Mouse (Mus musculus) heart, embryonic 15.5 days (tissue): ENCODE results near the gene Ugt1a2. TPM values are rescaled to one million over a fixed set of nuclear protein-coding genes. Genes with fewer than 3 reads are reported as not detected.
A peak's percentile ranks its signal among the peaks of the same experiment; 100 is the strongest.

ENCODE experiments used
- ATAC-seq: fragments of 200-750 bp; cut with Nextera tagmentation; replicated peaks from 2 replicates; pipeline ENCODE4 v1.8.0; 2017; ENCODE audit warnings: low read depth, moderate TSS enrichment; ENCODE audit not compliant: insufficient number of reproducible peaks, insufficient read depth, low FRiP score
- H3K27ac ChIP-seq: fragments of 300-500 bp; sonication (generic); 2 replicates; pipeline ENCODE4 v1.5.1; 2015; ENCODE audit warnings: mild to moderate bottlenecking, inconsistent platforms
- H3K27me3 ChIP-seq: fragments of 300-500 bp; sonication (generic); 2 replicates; pipeline ENCODE4 v1.6.1; 2015; ENCODE audit warnings: inconsistent platforms
- H3K36me3 ChIP-seq: fragments of 300-500 bp; sonication (generic); 2 replicates; pipeline ENCODE4 v1.6.1; 2015; ENCODE audit warnings: mild to moderate bottlenecking, inconsistent platforms
- H3K4me1 ChIP-seq: fragments of 300-500 bp; sonication (generic); replicated peaks from 2 replicates; pipeline ENCODE4 v1.6.1; 2015; ENCODE audit warnings: inconsistent platforms
- H3K4me2 ChIP-seq: fragments of 300-500 bp; sonication (generic); 2 replicates; pipeline ENCODE4 v1.6.1; 2015; ENCODE audit warnings: inconsistent platforms, mild to moderate bottlenecking, moderate library complexity
- H3K4me3 ChIP-seq: fragments of 300-500 bp; sonication (generic); 2 replicates; pipeline ENCODE4 v1.5.1; 2015; ENCODE audit warnings: mild to moderate bottlenecking, inconsistent platforms
- H3K9ac ChIP-seq: fragments of 300-500 bp; sonication (generic); 2 replicates; pipeline ENCODE4 v1.6.1; 2015; ENCODE audit warnings: mild to moderate bottlenecking, inconsistent platforms
- H3K9me3 ChIP-seq: fragments of 300-500 bp; sonication (generic); replicated peaks from 2 replicates; pipeline ENCODE4 v1.6.1; 2016; ENCODE audit warnings: inconsistent platforms
- WGBS: fragments of 180-500 bp; shearing (Covaris S2); methylation state at CpG from one replicate; pipeline ENCODE4 v1.1.7; 2015; ENCODE audit warnings: mixed read lengths; 5-methylcytosine and 5-hydroxymethylcytosine counted together
- polyA plus RNA-seq: library from polyadenylated mRNA; unstranded; fragments of >200 nt; fragmentation: Nextera tagmentation; extraction: Ambion mirVana; gene quantifications from 2 replicates; pipeline ENCODE4 v1.2.1, GENCODE M21; 2015

Gene Ugt1a2
- polyA plus RNA-seq, 1 experiment from 2014 or later = not detected

- ATAC-seq = no peak
- Histone ChIP-seq H3K4me3 (no peak overlapping the region), H3K9me3 (peaks cover 74% of the 10 kb centered on the region), H3K36me3 (no peaks in the 10 kb centered on the region), H3K4me1 (no peaks in the 10 kb centered on the region), H3K4me2 (no peak overlapping the region), H3K9ac (no peak overlapping the region), H3K27me3 (no peaks in the 10 kb centered on the region), H3K27ac (no peak overlapping the region)
- WGBS = 50% methylated on average over 4 of the region's 4 CpGs
Measured at GRCm38 (mm10) chr1:88235894-88236415, 35.6 kb downstream of the Ugt1a2 start.

DNA sequence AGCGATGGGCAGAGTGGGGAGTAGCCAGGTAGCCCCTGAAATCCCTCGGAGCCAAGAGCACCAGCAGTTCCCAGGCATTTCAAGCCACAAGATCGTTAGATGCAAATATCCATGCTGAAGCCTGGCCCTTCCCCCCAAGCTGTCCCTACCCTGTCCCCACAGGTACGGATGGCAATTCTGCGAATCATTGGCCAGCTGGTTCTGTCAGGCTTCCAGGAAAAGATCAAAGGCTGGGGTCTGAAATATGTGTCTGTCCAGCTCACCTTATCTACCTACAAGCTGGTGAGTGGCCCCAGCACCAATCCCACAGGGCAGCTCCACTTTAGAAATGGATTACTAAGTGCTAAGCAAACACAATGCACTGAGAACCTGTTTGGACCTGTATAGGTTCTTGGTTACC, 36.9 kb downstream of the Ugt1a2 start:
- H3K27ac ChIP-seq = no peak overlapping the region
- H3K4me1 ChIP-seq = no peaks in the 10 kb centered on the region
- peaks cover 72% of the 10 kb centered on the region for H3K9me3 ChIP-seq
- H3K9ac ChIP-seq = no peak overlapping the region
- 69% methylated on average over 5 of the region's 5 CpGs for WGBS
- no peaks in the 10 kb centered on the region for H3K27me3 ChIP-seq
- no peak overlapping the region for H3K4me3 ChIP-seq
- no peak overlapping the region for H3K4me2 ChIP-seq
- no peak for ATAC-seq
- H3K36me3 ChIP-seq = no peaks in the 10 kb centered on the region

- H3K4me3 ChIP-seq = no peak overlapping the region
- no peak for ATAC-seq
- no peaks in the 10 kb centered on the region for H3K27me3 ChIP-seq
- H3K9ac ChIP-seq = no peak overlapping the region
- no peaks in the 10 kb centered on the region for H3K36me3 ChIP-seq
- H3K4me1 ChIP-seq = no peaks in the 10 kb centered on the region
- no peak overlapping the region for H3K27ac ChIP-seq
- no peak overlapping the region for H3K4me2 ChIP-seq
- peaks cover 70% of the 10 kb centered on the region for H3K9me3 ChIP-seq
- 70% methylated on average over 6 of the region's 6 CpGs for WGBS
Measured at GRCm38 (mm10) chr1:88238771-88239170, 38.4 kb downstream of the Ugt1a2 start.

GRCm38 (mm10) chr1:88240072-88240471, 39.7 kb downstream of the Ugt1a2 start:
- Histone ChIP-seq H3K9ac (no peak overlapping the region), H3K27ac (no peak overlapping the region), H3K36me3 (no peaks in the 10 kb centered on the region), H3K9me3 (peaks cover 72% of the 10 kb centered on the region), H3K4me3 (no peak overlapping the region), H3K27me3 (no peaks in the 10 kb centered on the region), H3K4me2 (no peak overlapping the region), H3K4me1 (no peaks in the 10 kb centered on the region)
- ATAC-seq = no peak
- WGBS = 62% methylated on average over 5 of the region's 5 CpGs

- peak; percentile 0; the same call in 1 of the 2 replicates for ATAC-seq
- H3K27ac ChIP-seq = no peak overlapping the region
- H3K9me3 ChIP-seq = peaks cover 72% of the 10 kb centered on the region
- H3K9ac ChIP-seq = no peak overlapping the region
- H3K36me3 ChIP-seq = no peaks in the 10 kb centered on the region
- no peaks in the 10 kb centered on the region for H3K27me3 ChIP-seq
- WGBS = 62% methylated on average over 4 of the region's 4 CpGs
- no peaks in the 10 kb centered on the region for H3K4me1 ChIP-seq
- H3K4me3 ChIP-seq = no peak overlapping the region
- H3K4me2 ChIP-seq = no peak overlapping the region
Measured at GRCm38 (mm10) chr1:88240579-88240978, 40.2 kb downstream of the Ugt1a2 start.

GRCm38 (mm10) chr1:88243861-88244260, 43.5 kb downstream of the Ugt1a2 start:
- Histone ChIP-seq H3K4me1 (no peaks in the 10 kb centered on the region), H3K4me3 (no peak overlapping the region), H3K4me2 (no peak overlapping the region), H3K27ac (no peak overlapping the region), H3K9me3 (peaks cover 52% of the 10 kb centered on the region), H3K36me3 (no peaks in the 10 kb centered on the region), H3K9ac (no peak overlapping the region), H3K27me3 (no peaks in the 10 kb centered on the region)
- ATAC-seq = no peak
- 56% methylated on average over 5 of the region's 5 CpGs for WGBS

DNA sequence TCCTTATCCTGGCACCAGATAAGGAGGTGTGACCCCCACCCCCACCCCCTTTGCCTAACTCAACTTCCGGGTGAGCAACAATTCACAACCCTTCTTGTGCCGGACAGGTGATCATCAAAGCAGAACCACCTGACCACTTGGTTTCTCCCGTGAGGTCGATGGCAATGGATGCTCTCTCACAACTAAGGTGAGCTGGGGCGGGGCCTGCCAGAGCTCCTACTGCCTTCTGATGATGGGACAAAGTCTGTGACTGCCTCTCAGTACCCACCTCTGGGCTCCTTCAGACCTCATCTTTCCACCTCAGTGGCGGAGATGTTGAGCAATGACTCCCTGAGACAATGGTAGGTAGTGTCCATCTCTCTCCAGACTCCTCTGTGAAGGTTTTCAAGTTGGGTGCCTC, 45.5 kb downstream of the Ugt1a2 start:
- no peak overlapping the region for H3K27ac ChIP-seq
- H3K4me3 ChIP-seq = no peak overlapping the region
- no peak overlapping the region for H3K9ac ChIP-seq
- no peaks in the 10 kb centered on the region for H3K36me3 ChIP-seq
- peaks cover 55% of the 10 kb centered on the region for H3K9me3 ChIP-seq
- no peaks in the 10 kb centered on the region for H3K4me1 ChIP-seq
- no peak overlapping the region for H3K4me2 ChIP-seq
- ATAC-seq = no peak
- no peaks in the 10 kb centered on the region for H3K27me3 ChIP-seq
- 71% methylated on average over 6 of the region's 6 CpGs for WGBS

- H3K27ac ChIP-seq = no peak overlapping the region
- H3K9ac ChIP-seq = no peak overlapping the region
- no peaks in the 10 kb centered on the region for H3K4me1 ChIP-seq
- H3K9me3 ChIP-seq = peaks cover 58% of the 10 kb centered on the region
- no peak overlapping the region for H3K4me3 ChIP-seq
- no peak overlapping the region for H3K4me2 ChIP-seq
- no peak for ATAC-seq
- 41% methylated on average over 6 of the region's 6 CpGs for WGBS
- no peaks in the 10 kb centered on the region for H3K36me3 ChIP-seq
- no peaks in the 10 kb centered on the region for H3K27me3 ChIP-seq
Measured at GRCm38 (mm10) chr1:88246386-88246785, 46.0 kb downstream of the Ugt1a2 start.

DNA sequence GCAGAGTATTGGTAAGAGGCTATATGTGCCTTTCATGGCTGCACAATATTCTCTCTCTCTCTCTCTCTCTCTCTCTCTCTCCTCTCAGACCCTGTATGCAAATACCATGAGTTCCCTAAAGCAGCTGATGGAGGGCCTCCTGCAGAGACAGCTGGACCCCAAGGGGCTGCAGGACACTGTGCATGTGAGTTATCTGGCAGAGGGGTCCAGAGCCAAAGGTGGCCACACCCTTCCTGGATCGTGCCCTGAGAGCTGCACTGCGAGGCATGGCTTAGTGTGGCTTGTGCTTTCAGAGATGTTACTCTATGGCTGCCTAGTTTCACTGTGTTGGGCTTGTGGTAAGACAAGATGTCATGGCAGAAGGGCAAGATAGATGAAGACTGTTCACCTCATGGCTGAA, 47.3 kb downstream of the Ugt1a2 start:
- peaks cover 55% of the 10 kb centered on the region for H3K9me3 ChIP-seq
- H3K27me3 ChIP-seq = no peaks in the 10 kb centered on the region
- no peak overlapping the region for H3K9ac ChIP-seq
- WGBS = 49% methylated on average over 2 of the region's 2 CpGs
- H3K27ac ChIP-seq = no peak overlapping the region
- no peaks in the 10 kb centered on the region for H3K36me3 ChIP-seq
- H3K4me3 ChIP-seq = no peak overlapping the region
- no peak for ATAC-seq
- no peak overlapping the region for H3K4me2 ChIP-seq
- no peaks in the 10 kb centered on the region for H3K4me1 ChIP-seq

GRCm38 (mm10) chr1:88248658-88249057, 48.3 kb downstream of the Ugt1a2 start:
- Histone ChIP-seq H3K36me3 (no peaks in the 10 kb centered on the region), H3K9ac (no peak overlapping the region), H3K9me3 (peaks cover 48% of the 10 kb centered on the region), H3K4me2 (no peak overlapping the region), H3K27ac (no peak overlapping the region), H3K4me3 (no peak overlapping the region), H3K27me3 (no peaks in the 10 kb centered on the region), H3K4me1 (no peaks in the 10 kb centered on the region)
- no peak for ATAC-seq
- 56% methylated on average over 4 of the region's 4 CpGs for WGBS

DNA sequence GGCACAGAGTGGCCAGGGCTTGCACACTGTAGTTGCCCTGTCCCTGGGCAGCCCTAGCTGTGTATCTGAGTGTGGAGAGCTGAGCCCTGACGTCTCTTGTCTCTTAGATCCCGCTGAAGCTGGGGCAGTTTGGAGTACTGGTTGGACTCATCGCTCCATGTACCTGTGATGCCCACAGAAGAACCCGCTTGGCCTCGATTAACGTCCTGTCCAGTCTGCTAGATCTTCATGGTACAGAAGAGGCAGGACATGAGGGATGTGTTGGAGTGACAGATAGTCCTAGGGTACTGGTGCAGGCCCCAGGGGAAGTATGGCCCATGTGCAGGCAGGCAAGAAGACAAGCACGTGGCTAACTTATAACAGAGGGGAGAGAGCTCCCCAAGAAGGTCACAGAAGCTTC, 49.2 kb downstream of the Ugt1a2 start:
- peak; percentile 0; the same call in 1 of the 2 replicates for ATAC-seq
- Histone ChIP-seq H3K36me3 (no peaks in the 10 kb centered on the region), H3K4me1 (no peaks in the 10 kb centered on the region), H3K4me3 (no peak overlapping the region), H3K9me3 (peaks cover 42% of the 10 kb centered on the region), H3K27me3 (no peaks in the 10 kb centered on the region), H3K27ac (no peak overlapping the region), H3K4me2 (no peak overlapping the region), H3K9ac (no peak overlapping the region)
- WGBS = 72% methylated on average over 7 of the region's 7 CpGs

DNA sequence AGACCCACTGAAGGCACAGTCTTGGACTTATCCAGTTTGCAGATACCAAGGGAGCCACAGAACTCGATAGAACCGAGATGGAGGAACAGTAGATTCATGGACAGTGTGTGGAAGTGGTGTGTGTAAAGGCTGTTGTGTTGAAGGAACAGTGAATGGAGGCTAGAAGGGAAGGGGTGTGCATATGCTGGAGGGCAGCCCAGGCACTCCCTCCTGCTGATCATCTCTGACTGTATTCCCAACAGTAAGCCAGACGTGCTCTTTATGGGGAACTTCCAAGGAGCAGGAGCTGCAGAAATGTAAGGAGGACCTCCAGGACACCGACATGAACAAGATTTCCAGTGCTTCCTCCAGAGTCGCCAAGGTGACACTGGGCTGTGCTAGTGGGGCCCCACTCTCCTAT, 49.6 kb downstream of the Ugt1a2 start:
- Histone ChIP-seq H3K4me2 (no peak overlapping the region), H3K27ac (no peak overlapping the region), H3K27me3 (no peaks in the 10 kb centered on the region), H3K4me3 (no peak overlapping the region), H3K9me3 (peaks cover 38% of the 10 kb centered on the region), H3K36me3 (no peaks in the 10 kb centered on the region), H3K4me1 (no peaks in the 10 kb centered on the region), H3K9ac (no peak overlapping the region)
- WGBS = 73% methylated on average over 5 of the region's 5 CpGs
- no peak for ATAC-seq
